Mouse (Mus musculus) Patski (cell line): ENCODE measurements at regions not wholly inside any gene's neighbourhood (a gene's known extent, or its start where the extent isn't known, plus 50 kb on each side); places are given as distances from the start of the nearest gene placed in this dataset.

Experiments
- ATAC-seq: fragments of 100-300 bp; one replicate; pipeline ENCODE4 v1.8.0; 2021
- CTCF ChIA-PET: fragments of 350-600 bp; sonication (Branson Sonifier 250); formaldehyde crosslinking; loops from one replicate; lab custom pipeline; 2022; ENCODE audit warnings: inconsistent platforms; lab: Charles Lee
- POLR2A ChIA-PET: fragments of 350-600 bp; sonication (Branson Sonifier 250); formaldehyde crosslinking; loops from one replicate; lab custom pipeline; 2022; ENCODE audit warnings: antibody characterized with exemption, inconsistent platforms; lab: Charles Lee
- DNase-seq: peaks from one replicate; pipeline ENCODE4 v3.0.0-alpha.2; 2011; ENCODE audit warnings: low read depth, low spot score
- H3K27me3 ChIP-seq: fragments of 371-371 bp; one replicate; pipeline ENCODE4 v1.5.1; 2021
- CTCF ChIP-seq: fragments of 100-300 bp; IDR thresholded peaks from one replicate; pipeline ENCODE4 v1.5.1; 2021
- in situ Hi-C: fragments of 300-500 bp; cut with MboI; formaldehyde crosslinking; loops from 3 replicates; pipeline ENCODE4 v1.11.1; 2018; ENCODE audit warnings: low pct_unique_long_range_greater_than_20kb, mixed read lengths

DNA sequence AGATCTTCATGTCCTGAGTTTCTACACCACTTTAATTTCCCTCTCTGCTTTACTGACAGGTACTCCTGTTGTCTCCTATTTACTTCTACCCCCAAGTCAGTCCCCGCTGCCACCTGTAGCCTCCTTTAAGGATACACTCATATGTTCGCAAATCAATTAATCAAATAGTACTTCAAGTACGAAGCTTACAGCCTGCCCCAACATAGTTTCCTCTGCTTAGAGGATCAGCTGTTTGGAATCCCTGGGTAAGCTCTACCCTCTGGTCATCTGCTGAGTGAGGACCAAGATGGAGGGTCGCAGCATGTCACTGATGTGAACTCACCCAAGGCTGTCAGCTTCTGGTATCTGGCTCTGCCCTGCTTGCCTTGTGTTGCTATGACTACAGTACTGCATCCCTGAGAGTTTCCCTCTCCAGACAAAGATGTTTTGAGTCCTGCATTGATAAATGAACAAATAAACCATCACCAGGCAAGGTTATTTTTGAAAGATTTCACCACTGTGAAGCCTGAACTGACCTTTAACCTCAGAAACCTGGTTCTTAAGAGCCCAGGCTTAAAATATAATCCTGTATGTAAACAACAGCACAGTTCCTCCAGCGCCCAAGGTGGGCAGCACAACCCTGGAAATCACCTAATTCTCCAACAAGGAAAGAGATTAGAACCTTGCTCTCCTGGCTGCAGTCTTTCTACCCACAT is 159.6 kb upstream of the Foxq1 start:
- H3K27me3 ChIP-seq: no peaks in the 10 kb centered on the region
- ChIA-PET POLR2A (no interaction called here), CTCF (no interaction called here)
- no peak for ATAC-seq
- no peak for DNase-seq
- TF ChIP-seq CTCF: no peak
- in situ Hi-C loops: no loop called here

DNA sequence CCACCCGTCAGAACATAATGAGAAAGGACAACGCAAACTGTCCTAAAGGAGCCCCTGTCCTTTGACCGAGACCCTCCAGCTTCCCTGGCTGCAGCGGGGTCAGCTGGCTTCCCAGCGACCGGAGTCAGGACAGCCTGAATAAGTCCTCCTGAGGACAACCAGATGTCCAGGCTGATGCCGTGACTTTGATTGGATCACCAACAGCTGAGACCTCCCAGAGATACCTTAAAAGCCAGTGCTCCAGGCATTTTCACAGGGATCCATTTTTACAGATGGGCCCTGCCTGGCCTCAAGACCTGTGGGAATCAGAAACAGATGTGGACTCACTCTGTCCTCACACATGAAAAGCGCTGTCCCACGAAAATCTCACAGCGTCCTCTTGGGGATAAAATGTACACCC is 158.7 kb upstream of the Foxq1 start:
- in situ Hi-C loops: no loop called here

DNA sequence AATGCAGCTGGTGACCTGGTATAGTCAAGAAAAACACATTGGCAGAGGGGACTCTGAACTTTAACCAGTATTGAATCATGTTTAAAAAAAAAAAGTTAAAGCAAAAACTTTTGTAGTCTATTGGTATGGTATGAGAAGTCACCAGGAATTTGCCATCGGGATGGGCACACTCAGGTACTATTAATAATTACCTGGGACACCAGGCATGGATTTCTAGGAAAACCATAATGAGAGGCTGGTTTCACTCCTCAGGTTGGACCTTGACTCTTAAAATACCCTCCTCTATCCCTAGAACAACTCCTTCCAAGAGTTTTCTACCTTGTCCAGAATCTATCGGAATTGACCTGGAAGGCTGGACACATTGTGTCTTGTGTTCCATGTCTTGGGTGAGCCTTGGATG is 155.5 kb upstream of the Foxq1 start:
- DNase-seq (no peak), ATAC-seq (no peak)
- POLR2A ChIA-PET: no interaction called here
- H3K27me3 ChIP-seq: no peaks in the 10 kb centered on the region
- in situ Hi-C loops: no loop called here
- no peak for TF ChIP-seq CTCF
- CTCF ChIA-PET: no interaction called here

More for the DNA sequence above, 158.7 kb upstream of the Foxq1 start:
- ChIA-PET POLR2A (interaction anchor here (0.6 kb wide), 1 partner anchor 49 kb away, joined by 5 read pairs; no protein-coding TSS in a partner anchor), CTCF (interaction anchor here (0.6 kb wide), 1 partner anchor 74 kb away, joined by 3 read pairs; no protein-coding TSS in a partner anchor)
- H3K27me3 ChIP-seq: no peaks in the 10 kb centered on the region
- ATAC-seq: no peak
- DNase-seq: no peak
- TF ChIP-seq CTCF: no peak

DNA sequence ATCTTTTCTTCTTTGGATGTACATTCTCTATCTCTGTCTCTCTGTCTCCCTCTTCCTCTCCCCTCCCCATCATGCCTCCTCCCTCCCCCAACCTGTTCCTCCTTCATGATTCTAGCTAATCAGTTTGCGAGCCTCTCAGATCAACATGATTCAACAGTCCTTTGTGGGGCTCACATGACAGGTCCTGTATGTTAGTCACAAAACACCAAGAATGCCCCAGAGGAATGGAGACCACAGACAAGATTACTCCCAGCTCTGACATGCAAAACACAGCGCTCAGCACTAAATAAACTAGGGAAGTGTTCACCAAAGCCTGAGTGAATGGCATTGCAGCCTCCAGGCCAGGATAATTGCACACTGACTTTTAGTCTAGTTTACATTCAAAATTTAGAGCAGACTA is 150.6 kb upstream of the Foxq1 start:
- no peak for ATAC-seq
- no peak for TF ChIP-seq CTCF
- ChIA-PET POLR2A (no interaction called here), CTCF (no interaction called here)
- in situ Hi-C loops: no loop called here
- DNase-seq: no peak
- no peaks in the 10 kb centered on the region for H3K27me3 ChIP-seq

DNA sequence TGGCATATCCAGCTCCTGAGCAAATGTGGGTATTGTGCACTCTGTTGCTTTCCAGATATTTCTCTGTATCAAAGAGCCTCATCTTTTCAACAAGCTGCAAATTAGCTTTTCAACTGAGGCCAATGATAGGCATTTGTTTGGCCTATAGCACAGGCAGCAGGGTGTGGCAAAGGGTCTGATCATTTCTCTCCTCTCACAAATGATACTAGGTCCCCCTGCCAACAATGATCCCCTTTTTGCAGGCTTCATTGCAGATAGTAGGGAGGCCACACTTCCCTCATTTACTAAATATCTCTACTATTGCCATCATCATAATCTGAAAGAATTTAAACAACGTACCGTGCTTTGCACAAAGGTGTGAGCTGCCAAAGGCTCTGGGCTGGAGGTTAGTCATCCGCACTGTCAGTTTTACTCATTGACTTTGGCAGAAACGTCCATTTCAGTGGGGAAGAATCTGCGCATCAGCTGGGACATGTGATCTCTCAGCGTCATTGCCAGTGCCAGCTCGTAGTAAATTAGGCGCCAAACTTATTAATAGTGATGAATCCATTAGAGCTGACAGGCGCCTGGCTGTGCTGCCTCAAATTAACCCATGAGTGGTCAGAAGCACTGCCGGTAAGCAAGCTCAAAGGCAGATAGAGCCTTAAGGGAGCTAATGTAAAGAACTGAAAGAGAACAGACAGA is 147.4 kb upstream of the Foxq1 start:
- H3K27me3 ChIP-seq: no peaks in the 10 kb centered on the region
- DNase-seq (peak; percentile 34), ATAC-seq (no peak)
- ChIA-PET POLR2A (no interaction called here), CTCF (interaction anchor here (1.3 to 1.5 kb wide), 2 partner anchors 10 to 210 kb away, joined by 3 read pairs; no protein-coding TSS in a partner anchor)
- no peak for TF ChIP-seq CTCF
- in situ Hi-C loops: no loop called here

DNA sequence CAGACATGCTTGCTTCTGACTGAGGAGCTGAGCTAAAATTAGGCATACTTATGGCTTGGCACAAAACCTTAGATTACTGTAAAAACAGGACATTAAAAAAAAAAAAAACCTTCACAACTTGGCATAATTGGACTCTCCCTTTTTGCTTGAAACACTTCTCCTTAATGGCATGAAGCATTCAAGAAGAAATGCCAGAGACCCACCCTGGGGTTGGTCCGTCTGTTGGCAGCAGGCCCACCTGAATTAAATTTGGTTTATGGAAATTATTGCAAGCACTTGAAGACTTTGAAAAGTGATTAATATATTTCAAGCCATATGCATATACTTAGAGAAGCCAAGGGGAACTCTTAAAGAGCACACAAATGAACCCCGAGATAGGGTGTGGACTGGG is 146.8 kb upstream of the Foxq1 start:
- DNase-seq (no peak), ATAC-seq (no peak)
- no peak for TF ChIP-seq CTCF
- ChIA-PET CTCF (interaction anchor here (1.5 to 2.3 kb wide), 2 partner anchors 11 to 33 kb away, joined by 3 to 5 read pairs; no protein-coding TSS in a partner anchor), POLR2A (no interaction called here)
- no peaks in the 10 kb centered on the region for H3K27me3 ChIP-seq
- in situ Hi-C loops: no loop called here

DNA sequence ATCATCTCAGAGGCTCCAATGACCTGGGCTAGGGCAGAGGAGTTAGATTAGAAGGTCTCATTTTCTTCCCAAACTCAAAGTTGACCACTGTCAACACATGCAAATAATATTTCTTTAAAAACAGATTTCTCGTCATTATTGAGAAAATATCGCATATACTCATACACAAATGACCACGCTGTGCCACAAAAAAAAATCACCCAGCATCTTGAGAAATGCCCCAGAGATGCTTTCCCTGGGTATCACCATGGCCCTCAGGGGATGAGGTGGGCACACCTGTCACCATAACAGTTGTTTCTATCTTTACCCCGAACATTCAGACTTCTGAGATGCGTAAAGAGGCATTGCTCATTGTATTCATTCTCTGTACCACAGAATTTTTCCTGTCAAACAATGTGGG is 134.4 kb upstream of the Foxq1 start:
- ATAC-seq (no peak), DNase-seq (no peak)
- POLR2A ChIA-PET: no interaction called here
- no peak for TF ChIP-seq CTCF
- CTCF ChIA-PET: no interaction called here
- in situ Hi-C loops: no loop called here
- no peaks in the 10 kb centered on the region for H3K27me3 ChIP-seq

DNA sequence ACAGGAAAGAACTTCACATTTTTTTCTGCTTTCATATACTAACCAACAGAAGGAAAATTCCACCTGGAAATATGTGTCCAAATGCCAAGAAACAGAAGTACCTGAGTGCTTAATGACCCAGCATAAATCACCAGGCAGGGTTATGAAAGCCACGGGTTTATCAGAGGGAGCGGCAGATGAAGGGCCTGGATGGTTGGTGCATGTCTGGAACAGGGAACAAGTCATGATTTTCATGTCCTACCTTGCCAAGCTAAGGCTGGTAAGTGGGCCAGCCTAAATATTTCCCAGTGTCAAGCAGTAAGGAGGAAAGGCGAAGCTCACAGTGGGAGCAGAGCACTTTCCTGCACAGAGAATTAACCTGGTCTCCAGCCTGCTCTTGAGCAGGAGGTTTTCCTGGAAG is 132.3 kb upstream of the Foxq1 start:
- in situ Hi-C loops: no loop called here
- ChIA-PET POLR2A (no interaction called here), CTCF (interaction anchor here (1.0 kb wide), 1 partner anchor 16 kb away, joined by 3 read pairs; no protein-coding TSS in a partner anchor)
- no peak for DNase-seq
- H3K27me3 ChIP-seq: no peaks in the 10 kb centered on the region
- no peak for TF ChIP-seq CTCF
- no peak for ATAC-seq

DNA sequence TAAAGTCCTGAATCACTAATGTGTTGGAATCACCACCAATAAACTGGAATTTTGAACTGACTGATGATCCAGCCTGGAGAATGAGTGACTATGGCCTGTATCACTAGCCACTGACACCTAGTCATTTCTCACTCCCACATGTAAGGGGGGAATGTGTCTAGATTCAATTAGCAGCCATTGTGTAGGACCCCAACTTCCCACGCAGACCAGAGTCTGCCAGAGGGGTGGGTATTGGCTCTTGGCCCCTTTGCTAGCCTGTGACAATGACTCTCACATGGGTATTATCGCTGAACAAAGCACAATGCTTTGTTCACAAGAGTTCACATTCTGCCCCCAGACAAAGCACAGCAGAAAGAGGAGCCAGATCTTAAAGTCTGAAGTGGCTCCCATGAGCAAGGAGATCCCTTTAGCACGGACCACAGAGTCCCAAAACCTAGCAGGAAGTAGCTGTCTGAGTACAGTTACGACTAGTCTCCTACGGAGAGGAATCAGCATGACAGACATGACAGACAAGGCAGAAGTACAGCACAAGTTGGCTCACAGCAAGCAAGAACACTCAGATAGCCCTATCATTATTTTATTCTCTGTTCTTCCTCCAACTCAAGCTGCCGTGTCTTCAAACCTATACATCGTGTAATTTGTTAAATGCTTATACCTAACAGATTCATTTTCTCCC is 130.0 kb upstream of the Foxq1 start:
- ATAC-seq (no peak), DNase-seq (no peak)
- in situ Hi-C loops: no loop called here
- no peak for TF ChIP-seq CTCF
- POLR2A ChIA-PET: no interaction called here
- no peaks in the 10 kb centered on the region for H3K27me3 ChIP-seq
- CTCF ChIA-PET: no interaction called here

DNA sequence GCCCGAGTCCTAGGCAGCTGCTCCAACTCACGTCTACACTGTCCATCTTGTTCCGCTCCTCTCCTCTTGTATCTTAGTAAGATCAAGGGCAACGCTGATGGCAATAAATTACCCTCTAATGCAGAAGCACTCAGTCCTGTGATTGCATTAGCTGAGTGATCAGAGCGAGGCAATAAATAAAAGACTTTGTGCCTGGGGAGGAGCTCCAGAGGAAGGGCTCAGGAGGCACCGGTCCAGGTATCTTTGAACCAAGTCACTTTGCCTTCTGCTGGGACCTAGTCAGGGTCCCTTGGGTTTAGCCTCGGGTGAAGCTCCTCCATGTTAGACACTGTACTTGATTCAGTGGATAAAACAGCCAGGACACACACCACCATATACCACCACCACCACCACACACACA is 119.5 kb upstream of the Foxq1 start:
- no peak for TF ChIP-seq CTCF
- ATAC-seq: no peak
- ChIA-PET CTCF (interaction anchor here (1.3 to 1.4 kb wide), 2 partner anchors 8 to 10 kb away, joined by 3 to 7 read pairs; no protein-coding TSS in a partner anchor), POLR2A (no interaction called here)
- in situ Hi-C loops: no loop called here
- H3K27me3 ChIP-seq: no peaks in the 10 kb centered on the region
- DNase-seq: no peak
